Mouse (Mus musculus): ENCODE data around the gene Sfr1. TPM values are rescaled to one million over a fixed set of nuclear protein-coding genes. Genes with fewer than 3 reads are reported as not detected.

Sfr1 gene
- 151 TPM for polyA plus RNA-seq (2017; shearing (Covaris generic))

DNA sequence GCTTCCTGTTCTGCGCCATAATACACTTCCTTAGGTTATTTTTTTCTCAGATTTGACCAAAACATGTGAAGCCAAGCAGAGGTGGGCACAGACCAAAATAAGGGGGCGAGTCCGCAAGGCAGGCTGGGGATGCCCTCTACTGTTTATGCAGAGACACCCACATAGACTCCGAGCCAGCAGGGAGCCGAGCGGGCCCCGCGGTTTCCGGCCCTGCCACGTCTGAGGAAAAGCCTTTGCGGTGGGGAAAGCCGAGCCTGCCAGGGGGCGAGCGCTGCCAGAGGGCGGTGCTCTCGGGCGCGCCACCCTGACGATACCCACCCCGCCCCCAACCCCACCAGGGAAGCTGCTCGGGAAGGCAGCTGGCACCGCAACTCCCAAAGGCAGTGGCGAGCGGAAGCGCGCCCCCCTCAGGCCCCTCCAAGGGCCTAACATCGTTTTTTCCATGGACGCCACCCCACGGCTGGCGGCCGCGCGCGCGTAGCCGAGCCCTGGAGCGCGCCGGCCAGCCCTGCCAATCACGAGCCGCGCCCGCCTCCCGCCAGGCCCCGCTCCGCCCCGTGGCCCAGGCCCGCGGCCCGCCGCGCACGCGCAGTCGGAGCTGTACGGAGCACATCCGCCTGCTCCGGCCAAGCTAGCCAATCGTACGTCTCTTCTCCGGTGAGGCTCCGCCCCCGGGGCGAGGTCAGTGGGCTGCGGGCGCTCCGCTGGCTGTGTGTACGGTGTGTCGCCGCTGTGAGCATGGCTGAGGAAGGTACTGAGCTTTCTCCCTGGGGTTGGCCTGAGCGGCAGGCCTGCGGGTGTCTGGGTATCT is at the start of gene Sfr1:
Sfr1 (plus strand) TSS at position 612 of the 811 bp plus-strand sequence.

DNA sequence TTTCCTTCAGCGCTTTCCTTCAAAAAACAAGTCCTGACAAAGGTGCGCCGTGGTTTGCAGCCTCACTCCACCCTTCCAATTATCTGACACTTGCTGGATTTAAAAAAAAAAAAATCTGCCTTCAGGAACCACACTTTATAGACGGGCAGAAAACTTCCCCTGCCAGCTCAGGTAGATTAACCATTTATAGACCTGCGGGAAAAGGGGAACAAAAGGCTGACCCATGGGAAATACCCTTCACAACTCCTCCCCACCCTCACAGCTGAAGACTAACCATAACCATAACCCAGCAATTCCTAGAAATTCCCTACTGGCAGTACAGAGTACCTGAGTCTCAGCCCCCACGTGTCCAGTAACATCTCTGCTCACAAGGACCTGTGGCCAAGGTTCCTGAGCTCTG is 39.5 kb upstream of the Sfr1 start, which contains the start of gene Col17a1:
Col17a1 (minus strand) TSS at position 101 of the 400 bp plus-strand sequence.

Other genes starting within 250 kb of the Sfr1 start
- gene Stn1, start 194.2 kb upstream of the Sfr1 start, polyA plus RNA-seq (2017; shearing (Covaris generic)): 37.3 TPM
- gene Slk, start 152.0 kb upstream of the Sfr1 start, polyA plus RNA-seq (2017; shearing (Covaris generic)): 64.1 TPM
- not detected for gene Col17a1, start 39.6 kb upstream of the Sfr1 start, polyA plus RNA-seq (2017; shearing (Covaris generic))
- gene Gsto1, start 123.3 kb downstream of the Sfr1 start, polyA plus RNA-seq (2017; shearing (Covaris generic)): 118 TPM
- gene Gsto2, start 133.9 kb downstream of the Sfr1 start, polyA plus RNA-seq (2017; shearing (Covaris generic)): 0.73 TPM
- gene Cfap43, start 187.6 kb downstream of the Sfr1 start, polyA plus RNA-seq (2017; shearing (Covaris generic)): 0.22 TPM
- 41.1 TPM for gene Itprip, start 187.6 kb downstream of the Sfr1 start, polyA plus RNA-seq (2017; shearing (Covaris generic))
- gene Cfap58, start 206.0 kb downstream of the Sfr1 start, polyA plus RNA-seq (2017; shearing (Covaris generic)): not detected

All from CD4-positive, CD25-positive, alpha-beta regulatory T cell (primary cell).